Mouse (Mus musculus): Measurements from ENCODE around the gene Htra2.

DNA sequence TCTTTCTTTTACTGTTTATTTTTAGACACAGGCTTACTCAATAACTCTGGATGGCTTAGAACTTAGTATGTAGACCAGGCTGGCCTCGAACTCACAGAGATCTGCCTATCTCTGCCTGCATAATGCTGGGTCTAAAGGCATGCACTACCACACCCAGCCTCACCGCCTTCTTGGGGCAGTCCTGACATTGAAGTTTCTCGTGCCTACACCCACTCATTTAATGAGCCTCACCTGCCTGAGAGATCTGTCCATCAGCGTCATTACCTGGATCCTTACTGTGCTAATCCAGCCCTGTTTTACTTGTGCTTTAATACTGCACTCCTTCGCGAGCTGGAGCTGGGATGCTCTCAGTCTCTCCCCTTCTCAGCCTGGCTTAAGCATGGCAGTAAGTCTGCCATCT, 43.3 kb downstream of the Htra2 start:
- TF ChIP-seq CTCF (IDR thresholded peaks at IDR 0.05; ENCODE audit: low read depth) (no peak), EP300 (optimal IDR thresholded peaks at IDR 0.05) (no peak)
